Mouse (Mus musculus) cerebellum, adult 9-10 months (tissue): ENCODE data around the gene Slc11a2.
"Not testable (repeated sequence)": the region's sequence is repeated elsewhere in the genome, so short reads cannot be mapped to it uniquely, and the experiment has no call there.

Experiments used
- DNase-seq: peaks from one replicate; pipeline ENCODE4 v3.0.0; 2022

Gene Slc11a2

DNA sequence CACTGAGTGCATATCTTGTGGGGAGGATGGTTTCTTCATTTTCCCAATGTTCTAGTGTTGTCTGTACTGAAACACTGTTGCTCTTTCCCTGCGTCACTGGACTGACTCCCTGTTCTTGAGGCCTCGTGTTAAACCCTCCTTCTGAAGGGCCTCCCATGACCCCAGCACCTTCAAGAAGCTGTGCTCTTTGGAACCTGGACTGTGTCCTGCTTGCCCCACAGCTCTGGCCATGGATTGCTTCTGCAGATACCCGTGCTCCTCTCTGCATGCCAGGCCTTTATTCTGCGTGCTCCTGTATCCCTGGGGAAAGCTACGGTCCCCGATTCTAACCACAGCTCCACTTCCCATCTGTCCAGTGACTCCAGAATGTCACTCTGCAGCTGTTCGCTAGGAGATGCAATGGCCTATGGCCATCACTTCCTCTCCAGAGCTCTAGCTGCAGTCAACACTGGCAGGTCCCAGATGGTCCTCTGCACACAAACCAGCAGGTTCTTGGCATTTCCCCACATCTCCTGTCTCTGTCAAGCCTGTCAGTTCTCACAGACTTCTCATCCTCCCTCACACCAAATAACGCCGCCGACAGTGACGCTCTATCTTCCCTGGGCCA is 5.2 kb upstream of the Slc11a2 start:
- peak; percentile 60 for DNase-seq

DNA sequence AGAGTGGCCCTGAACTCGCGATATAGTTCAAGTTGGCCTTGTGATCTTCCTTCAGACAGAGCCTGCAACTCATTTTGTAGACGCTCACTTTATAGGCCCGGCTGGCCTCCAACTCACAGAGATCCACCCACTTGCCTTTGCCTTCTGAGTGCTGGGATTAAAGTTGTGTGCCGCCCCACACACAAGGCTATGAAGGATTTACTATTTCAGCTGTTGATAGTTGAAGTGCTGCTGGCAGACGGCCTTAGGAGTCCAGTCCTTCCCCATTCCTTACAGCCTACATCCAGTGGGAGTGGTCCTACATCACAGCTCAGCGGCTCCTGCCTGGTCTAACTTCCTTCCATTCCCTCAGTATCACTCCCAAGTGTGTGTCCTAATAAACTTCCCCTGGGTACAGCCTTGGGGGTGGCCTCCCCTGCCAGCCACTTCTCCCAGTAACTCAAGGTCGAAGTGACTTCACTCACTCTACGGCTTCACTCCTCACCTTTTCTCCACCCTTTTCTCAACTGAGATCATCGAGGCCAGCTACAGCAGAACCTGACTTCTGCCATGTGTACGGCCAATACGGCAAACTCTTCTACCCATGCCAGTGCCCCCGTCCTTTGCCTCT is 3.5 kb upstream of the Slc11a2 start:
- no peak for DNase-seq

DNA sequence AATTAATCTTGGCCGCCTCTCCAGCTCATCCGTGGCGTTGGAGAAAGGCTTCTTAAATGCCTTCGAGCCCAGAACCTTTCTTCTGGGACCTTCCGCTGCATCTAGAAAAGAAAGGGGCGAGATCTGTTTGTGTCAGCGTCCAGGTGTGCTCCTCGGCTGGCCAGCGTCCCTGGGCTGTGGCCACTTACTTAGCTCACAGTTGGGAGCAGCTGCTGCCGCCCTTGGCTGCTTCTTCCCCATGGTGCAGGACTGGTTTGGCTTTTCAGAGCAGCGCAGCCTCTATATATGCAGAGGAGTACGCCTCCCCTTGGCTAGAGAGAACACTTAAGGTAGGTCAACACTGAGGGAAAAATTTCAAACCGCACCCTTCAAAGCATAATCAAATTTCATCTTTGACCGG is 956 bp downstream of the Slc11a2 start:
- no peak for DNase-seq

DNA sequence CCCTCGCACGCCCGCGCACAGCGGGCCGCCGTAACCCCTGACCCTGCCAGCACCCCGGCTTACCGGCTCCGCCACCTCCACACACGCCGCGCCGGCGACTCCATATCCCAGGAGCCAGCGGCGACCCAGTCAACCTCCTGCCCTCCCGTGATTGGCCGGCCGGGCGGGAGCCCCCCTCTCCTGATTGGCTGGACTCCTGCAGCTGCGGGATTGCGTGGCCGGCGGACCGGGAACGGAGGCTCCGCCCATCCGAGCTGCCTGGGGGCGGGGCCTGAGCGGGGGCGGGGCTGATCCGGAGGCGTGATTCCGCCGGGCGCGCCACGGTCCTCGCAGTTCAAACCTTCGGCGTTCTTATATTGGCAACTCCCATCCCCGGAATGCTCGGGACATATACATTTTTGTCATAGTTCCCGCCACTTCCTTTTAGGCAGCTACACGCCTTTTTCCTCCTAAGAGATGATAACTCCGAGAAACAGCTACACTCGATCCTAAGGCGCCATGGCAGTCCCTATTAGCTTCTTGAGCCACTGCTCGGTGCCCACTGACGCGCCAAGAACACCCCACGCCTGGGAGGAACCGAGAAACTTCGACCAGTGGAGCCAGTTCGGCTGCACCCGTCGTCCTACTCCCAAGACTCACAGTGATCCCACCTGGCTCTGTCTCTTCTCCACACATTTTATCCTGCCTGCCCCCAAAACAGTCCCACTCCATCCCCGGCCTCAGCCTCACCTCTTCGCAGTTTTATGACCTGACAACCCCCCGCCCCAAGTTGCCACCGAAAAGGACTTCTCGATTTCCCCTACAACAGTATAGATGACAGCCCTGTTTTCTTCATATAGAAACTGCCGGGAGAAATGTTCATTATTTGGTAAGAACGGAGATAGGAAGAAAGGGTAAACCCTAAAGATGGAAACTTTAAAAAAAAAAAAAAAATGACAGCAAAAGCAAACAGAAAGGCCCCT is 1.7 kb downstream of the Slc11a2 start:
- DNase-seq, result peak; percentile 96

DNA sequence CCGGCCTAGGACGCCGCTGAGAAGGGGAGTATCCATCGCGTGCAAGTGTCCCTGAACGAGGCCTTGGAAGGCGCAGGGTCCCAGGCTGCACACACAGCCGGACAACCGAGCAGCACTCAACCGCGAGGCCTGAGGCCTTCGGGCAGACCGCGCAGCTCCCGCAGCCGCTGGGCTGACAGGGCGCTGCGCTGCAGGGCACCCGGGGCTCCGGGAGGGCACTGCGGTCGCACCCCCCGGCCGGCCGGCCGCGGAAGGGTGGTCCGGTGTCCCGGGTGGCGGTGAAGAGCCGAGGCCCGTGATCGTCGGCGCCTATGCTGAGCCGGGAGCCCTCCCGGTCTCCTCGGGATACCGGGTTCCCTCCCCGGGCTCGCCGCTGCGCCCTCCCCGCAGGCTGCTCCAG is 2.4 kb downstream of the Slc11a2 start:
- DNase-seq, result no peak

DNA sequence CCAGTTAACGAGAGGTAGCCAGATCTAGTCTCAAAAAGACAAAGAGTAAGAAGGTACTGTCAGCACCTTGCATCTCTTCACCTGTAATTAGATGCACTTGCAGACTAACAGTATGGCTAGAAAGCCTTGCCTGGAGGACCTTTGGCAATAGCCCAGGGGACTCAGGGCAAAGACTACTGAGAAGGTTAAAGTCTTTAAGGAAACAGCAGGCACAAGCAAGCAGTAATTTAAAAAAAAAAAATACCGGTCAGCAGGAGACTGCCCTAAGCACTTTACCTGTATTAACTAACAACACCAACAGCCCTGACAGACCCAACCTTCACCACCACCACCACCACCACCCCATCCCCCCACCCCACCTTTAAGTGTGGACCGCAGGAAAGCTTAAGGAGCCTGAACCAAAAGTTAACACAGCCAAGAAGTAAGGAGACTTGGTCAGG is 3.1 kb downstream of the Slc11a2 start, which contains the start of gene Gm5475:
TSS of gene Gm5475 (plus strand) at position 390 of the 440 bp plus-strand sequence.
- not testable (repeated sequence) for DNase-seq

DNA sequence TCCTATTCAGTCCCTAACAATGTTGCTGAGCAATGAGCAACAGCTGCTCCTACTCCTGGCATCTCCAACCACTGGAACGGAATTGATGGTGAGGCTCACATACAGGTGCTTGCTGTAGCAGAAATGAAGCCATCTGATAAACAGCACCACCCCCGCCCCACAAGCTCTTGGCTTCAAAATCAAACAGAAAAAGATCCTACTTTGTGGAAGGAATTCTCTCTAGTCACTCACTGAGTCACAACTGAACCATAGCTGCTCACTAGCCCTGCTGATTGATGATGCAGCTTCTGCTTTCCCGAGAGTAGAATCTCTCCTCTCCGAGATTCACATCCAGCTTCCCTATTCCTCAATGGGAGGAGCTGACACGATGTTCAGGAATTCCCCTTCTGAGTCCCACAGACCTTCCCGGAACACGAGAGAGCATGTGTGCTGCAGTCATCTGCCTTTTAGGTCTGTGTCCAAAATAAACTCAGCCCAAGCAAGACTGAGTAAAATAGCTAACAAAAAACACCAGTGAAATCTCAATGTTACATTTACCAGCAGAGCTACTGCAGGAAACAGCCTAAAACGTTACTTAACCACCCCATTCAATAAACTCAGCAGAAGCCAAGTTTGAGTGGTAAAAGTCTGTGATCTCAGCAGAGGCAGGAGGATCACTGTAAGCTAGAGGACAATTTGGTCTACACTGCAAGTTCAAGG is 3.7 kb downstream of the Slc11a2 start:
- DNase-seq, result no peak

DNA sequence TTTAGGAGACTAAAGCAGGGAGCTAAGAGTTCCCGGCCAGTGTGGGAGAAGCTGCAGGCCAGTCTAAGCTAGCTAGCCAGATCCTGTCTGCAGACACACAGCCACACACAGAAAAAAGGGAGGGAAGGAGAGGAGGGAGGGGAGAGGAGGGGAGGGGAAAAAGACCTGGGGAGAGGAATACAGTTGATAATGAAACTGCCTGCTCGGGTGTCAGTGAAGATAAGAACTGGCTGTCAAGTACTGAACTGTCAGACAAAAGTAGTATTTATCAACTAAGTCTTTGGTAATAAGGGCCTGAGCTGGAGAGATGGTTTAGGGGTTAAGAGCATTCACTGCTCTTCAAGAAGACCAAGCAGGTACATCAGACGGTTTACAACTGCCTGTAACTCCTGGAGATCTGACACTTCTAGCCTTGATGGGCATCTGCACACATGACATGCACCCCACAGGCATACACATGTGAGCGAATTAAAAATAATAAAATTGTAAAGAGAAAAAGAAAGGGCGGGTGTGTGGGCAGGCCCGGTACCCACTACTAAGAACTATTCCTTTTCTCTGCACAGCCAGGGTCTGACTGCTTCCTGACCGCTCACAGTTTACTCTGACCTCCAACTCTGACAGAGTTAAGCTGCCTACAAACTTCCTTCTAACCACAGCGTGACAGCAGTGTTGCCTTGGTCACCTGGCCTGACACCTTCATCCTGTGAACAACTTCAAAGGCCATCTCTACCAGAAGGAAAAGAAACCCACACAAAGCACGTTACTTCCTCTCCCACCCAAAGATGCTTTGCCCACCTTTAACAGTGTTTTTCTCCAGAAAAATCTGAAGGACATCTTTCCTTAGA is 4.7 kb downstream of the Slc11a2 start:
- DNase-seq, result no peak

DNA sequence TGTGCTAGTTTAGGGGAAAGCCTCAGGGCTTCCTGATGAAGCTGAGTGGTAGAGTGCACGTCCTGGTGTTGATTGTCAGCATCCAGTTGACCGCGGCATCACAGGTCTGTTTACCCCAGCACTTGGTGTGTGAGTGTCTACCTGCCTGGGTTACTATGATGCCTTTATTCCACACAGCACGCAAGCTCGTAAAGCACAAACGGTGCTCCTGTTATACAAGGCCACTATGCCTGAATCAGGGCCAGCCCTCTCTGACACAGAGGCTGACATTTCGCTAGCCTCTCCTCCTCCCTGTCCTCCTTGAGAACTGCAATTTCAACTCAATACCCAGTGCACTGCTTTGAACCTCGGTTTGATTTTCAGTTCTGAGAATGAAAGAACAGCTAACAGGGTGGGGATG is 5.6 kb downstream of the Slc11a2 start:
- no peak for DNase-seq

DNA sequence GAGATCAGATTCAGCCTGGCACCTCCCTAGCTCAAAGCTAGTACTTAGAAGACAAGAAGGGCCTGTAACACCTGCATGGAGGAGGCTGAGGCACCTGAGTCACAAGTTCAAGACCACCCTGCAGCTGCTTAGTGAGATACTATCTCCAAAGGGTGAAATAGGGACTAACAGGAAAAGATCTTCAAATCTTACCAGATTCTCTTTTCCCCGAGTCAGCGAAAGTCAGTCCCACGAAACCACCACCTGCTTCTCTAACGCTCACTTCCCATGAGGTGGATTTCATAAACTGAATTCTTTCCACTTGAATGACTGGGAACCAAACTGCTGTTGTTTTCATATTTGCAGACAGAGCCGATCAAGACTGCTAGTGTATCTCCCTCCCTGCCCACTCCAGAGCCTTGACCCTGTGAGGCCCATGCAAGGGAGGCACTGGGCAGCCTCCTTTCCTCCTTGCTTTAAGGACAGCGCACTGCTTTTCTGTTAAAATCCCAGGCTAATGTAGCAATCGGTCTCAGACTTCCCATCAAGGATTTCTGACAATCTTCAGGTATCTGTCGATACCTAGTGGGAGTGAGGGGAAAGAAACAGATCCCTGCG is 6.9 kb downstream of the Slc11a2 start:
- DNase-seq, result no peak

DNA sequence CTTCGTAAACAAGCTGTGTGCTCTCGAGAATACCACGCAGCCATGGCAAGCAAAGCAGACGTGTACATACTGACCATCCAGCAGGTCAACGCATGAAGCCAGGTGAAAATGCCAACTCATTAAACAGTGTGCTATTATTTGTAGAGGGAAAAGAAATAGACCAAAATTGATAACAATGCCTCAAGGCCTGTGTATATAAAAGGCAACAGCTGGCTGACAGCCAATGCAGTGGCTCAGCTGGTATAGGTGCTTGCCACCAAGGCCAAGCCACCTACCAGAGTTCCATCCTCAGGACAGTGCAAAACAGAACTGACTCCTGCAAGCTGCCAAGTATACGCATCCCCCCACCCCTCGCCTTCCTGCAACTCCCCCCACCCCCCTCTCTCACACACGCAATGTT is 9.2 kb downstream of the Slc11a2 start:
- DNase-seq, result no peak

DNA sequence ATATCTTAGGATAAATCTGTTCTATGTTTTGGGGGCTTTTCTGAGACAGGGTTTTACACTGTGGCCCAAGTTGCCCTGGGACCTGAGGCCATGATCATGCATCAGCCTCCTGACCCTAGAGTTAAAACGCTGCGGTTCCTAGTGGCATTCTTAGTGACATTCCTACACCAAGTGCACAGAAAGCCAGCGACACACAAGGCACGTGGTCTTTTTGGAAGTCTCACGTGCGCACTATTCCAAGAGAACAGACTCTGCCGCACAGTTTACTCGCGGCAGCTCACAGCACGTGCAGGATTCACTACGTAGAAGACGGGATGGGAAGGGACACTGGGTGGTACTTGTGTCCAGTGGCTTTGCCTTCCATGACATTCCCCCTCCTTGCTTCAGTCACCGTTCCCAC is 9.9 kb downstream of the Slc11a2 start:
- no peak for DNase-seq

DNA sequence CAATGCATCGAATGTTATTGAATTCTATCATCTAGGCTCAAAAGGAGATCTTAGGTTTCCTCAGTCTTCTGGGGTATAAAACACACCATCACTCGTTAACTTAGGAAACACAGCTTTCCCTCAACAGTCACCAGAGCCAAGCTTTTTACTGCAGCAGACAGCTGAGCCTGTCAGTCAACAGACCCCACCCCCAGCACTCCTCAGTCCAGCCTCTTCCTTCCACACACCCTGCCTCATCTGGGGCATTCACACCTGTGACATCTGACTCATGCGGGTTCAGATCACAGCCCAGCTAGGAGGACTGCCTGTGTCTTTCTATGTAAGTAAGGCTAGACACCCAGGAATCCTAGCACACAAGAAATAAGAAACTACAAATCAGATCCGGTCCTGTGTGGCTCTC is 10.9 kb downstream of the Slc11a2 start:
- DNase-seq, result no peak

DNA sequence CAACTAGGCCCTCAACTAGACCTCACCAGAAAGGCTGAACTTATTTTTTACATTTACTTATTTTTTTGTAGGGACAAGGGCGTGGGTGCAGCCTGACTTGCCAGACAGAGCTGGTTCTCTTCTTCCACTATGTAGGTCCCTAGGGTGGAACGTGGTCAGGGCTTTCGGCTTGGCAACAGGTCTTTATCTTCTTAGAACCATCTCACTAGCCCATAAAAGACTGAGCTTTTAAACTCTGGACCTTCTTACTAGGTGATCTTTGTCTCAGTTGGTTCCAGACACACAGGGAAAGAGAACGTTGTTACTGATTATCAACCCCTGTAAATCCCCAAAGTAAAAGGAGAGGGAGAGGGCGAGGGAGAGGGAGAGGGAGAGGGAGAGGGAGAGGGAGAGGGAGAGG is 11.6 kb downstream of the Slc11a2 start:
- DNase-seq, result no peak

DNA sequence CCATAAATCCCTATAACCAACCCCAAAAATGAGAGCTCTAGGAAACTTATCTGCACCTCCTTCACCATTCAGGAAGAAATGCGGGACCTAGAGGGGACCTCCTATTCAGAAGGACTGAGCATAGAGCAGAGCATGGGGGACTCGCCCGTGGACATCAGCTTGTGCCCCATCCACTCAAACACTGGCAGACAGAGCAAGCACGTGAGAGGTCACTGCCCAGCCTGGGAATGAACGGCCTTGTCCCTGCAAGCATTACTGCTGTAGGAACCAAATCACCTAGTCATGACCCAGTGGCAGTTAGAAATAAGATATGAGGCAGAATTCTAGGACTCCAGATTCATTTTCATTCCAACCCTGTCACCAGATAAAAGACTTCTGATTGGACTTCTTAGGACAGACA is 13.1 kb downstream of the Slc11a2 start:
- DNase-seq, result no peak

DNA sequence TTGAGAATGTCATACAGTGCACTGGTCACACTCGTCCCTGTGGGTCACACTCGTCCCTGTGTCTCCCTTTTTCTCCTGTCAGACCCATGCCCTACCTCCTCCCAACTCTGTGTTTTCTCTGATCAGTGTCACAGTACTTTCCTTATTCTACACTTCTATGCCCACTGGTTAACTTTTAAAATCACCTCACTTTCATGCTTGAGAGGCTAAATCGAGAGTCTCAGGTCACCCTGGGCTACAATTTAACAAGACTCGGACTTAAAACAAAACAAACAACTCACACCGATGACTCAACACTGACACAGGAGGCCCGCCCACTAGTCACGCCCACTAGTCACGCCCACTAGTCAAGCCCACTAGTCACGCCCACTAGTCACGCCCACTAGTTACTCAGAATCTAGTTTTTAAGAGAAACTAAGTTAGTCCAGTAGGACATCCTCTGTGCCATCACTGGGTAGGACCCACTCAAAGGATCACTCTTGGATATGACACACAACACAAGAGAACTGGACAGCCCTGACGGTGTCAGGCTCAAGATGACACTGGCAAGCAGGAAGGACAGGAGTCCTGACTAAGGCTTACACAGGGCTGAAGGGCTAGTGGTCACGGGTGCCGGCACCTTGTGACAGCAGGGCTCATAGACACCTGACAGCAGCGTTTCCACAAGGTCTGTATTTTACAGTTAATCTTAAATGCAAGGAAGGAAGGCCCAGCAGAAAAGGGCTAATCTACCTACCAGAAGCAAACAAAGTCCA is 13.8 kb downstream of the Slc11a2 start:
- DNase-seq, result no peak

DNA sequence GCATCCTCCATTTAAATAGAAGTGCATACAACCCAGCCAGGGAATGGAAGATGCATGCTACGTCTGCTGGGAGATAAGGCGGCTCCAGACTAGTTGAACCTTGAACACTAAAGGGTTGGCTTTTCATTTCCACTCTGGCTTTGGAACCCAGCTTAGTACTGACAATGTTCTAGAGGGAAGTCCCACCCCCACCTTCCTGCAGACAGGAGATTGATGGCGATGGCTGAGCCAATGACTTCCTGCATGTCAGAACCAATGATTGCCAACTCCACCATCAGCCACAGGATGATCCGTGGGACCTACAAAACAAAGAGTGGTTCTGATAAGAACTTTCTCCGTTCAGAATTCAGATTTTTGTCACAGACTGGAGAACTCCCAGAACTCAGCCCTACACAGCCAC is 18.8 kb downstream of the Slc11a2 start:
- no peak for DNase-seq

DNA sequence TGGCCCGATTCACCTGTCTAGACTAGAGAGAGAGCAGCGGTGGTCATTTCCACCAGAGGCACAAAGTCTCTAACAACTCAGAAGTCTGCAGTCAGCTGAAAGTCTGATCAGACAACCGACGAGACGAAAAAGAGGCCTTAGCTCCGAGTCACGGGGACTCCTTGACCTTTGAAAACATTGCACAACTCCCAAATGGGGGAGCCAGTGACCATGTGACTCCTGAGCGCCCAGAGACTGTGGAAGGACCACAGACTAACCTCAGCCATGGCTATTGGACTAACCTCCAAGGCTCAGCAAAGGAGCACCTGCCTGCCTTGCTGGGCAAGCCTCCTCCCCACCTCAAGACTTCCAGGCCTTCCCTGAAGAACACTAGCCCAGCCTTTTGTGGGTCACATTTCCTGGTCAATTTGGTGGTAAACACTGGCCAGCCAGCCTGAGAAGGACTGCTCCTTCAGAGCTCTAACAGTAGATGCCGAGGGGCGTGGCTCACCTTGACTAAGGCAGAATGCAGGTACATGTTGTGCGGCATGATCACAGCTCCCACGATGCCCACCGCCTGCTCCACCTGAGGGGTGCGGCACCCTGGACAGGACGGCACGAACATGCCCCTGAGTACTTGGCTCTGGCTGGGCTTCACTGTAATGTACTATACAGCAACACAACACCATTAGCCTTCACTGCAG is 21.4 kb downstream of the Slc11a2 start:
- no peak for DNase-seq

DNA sequence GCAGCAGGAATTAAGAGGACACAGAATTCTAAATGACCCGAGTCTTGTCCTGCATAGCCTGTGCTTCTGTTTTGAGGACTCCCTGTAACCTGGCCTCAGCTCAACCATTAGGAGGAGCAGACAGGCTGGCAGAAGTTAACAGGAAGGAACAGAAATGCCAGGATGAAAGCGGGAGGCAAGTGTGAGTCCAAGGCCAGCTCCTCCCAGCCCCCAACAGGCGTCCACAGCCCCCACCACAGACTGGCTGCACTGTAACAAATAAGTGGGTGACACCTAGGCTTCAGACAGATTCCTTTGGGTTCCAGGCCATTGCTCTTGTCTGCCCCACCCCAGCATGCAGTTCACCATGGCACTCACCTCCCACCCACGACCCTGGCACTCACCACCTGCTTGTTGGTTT is 22.1 kb downstream of the Slc11a2 start:
- no peak for DNase-seq

DNA sequence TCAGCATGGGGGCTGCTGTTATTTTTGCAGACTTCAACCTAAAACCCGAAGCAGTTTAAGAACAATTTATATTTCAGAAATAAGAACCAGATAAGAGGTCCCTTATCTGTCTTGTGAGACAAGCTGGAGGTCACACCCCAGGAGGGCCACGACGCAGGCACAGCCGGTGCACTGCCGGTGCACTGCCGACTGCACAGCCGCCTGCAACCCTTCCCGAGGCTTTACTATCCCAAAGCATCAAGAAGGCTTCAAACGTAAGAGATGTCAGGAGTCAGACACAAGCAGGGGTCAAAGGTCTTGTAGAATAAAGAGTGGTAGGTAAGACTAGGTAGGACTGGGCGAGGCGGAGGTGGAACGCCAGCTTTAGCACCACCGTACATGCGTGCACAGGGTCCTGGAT is 22.5 kb downstream of the Slc11a2 start:
- DNase-seq, result no peak
